Mouse (Mus musculus) forebrain, embryonic 12.5 days (tissue): ENCODE results near the gene Pdgfra. TPM values are rescaled to one million over a fixed set of nuclear protein-coding genes. Genes with fewer than 3 reads are reported as not detected.

ENCODE experiments used
- ATAC-seq: fragments of 200-750 bp; cut with Nextera tagmentation; 2 replicates; pipeline ENCODE4 v1.8.0; 2017; ENCODE audit warnings: moderate TSS enrichment; ENCODE audit not compliant: low FRiP score
- H3K27ac ChIP-seq: fragments of 300-500 bp; sonication (generic); 2 replicates; pipeline ENCODE4 v1.5.1; 2016; ENCODE audit warnings: mild to moderate bottlenecking
- H3K27me3 ChIP-seq: fragments of 300-500 bp; sonication (generic); 2 replicates; pipeline ENCODE4 v1.6.1; 2016; ENCODE audit warnings: mild to moderate bottlenecking
- H3K36me3 ChIP-seq: fragments of 300-500 bp; sonication (generic); replicated peaks from 2 replicates; pipeline ENCODE4 v1.6.1; 2016; ENCODE audit warnings: mild to moderate bottlenecking
- H3K4me1 ChIP-seq: fragments of 300-500 bp; sonication (generic); 2 replicates; pipeline ENCODE4 v1.6.1; 2016
- H3K4me2 ChIP-seq: fragments of 300-500 bp; sonication (generic); 2 replicates; pipeline ENCODE4 v1.6.1; 2016; ENCODE audit warnings: mild to moderate bottlenecking, moderate library complexity
- H3K4me3 ChIP-seq: fragments of 300-500 bp; sonication (generic); replicated peaks from 2 replicates; pipeline ENCODE4 v1.5.1; 2016; ENCODE audit warnings: mild to moderate bottlenecking
- H3K9ac ChIP-seq: fragments of 300-500 bp; sonication (generic); 2 replicates; pipeline ENCODE4 v1.6.1; 2016; ENCODE audit warnings: mild to moderate bottlenecking
- H3K9me3 ChIP-seq: fragments of 300-500 bp; sonication (generic); 2 replicates; pipeline ENCODE4 v1.6.1; 2016
- WGBS: fragments of 180-500 bp; shearing (Covaris S2); methylation state at CpG from one replicate; pipeline ENCODE4 v1.1.7; 2016; 5-methylcytosine and 5-hydroxymethylcytosine counted together
- polyA plus RNA-seq: library from polyadenylated mRNA; unstranded; fragments of >200 nt; fragmentation: Nextera tagmentation; extraction: Ambion mirVana; gene quantifications from 2 replicates; pipeline ENCODE4 v1.2.1, GENCODE M21; 2016

Pdgfra gene
- polyA plus RNA-seq, 1 experiment from 2014 or later = 18.9 TPM

- H3K27ac ChIP-seq = no peak overlapping the region
- H3K4me1 ChIP-seq = peaks cover 58% of the 10 kb centered on the region
- H3K9me3 ChIP-seq = no peaks in the 10 kb centered on the region
- peaks cover 93% of the 10 kb centered on the region for H3K27me3 ChIP-seq
- ATAC-seq = no peak
- 0% methylated on average over 11 of the region's 11 CpGs for WGBS
- no peak overlapping the region for H3K9ac ChIP-seq
- H3K4me3 ChIP-seq = peak overlapping the region; percentile 1; the same call in 1 of the 2 replicates
- H3K36me3 ChIP-seq = no peaks in the 10 kb centered on the region
- H3K4me2 ChIP-seq = peak overlapping the region; percentile 38
Observed at GRCm38 (mm10) chr5:75149880-75150279, 2.2 kb upstream of the Pdgfra start.

DNA sequence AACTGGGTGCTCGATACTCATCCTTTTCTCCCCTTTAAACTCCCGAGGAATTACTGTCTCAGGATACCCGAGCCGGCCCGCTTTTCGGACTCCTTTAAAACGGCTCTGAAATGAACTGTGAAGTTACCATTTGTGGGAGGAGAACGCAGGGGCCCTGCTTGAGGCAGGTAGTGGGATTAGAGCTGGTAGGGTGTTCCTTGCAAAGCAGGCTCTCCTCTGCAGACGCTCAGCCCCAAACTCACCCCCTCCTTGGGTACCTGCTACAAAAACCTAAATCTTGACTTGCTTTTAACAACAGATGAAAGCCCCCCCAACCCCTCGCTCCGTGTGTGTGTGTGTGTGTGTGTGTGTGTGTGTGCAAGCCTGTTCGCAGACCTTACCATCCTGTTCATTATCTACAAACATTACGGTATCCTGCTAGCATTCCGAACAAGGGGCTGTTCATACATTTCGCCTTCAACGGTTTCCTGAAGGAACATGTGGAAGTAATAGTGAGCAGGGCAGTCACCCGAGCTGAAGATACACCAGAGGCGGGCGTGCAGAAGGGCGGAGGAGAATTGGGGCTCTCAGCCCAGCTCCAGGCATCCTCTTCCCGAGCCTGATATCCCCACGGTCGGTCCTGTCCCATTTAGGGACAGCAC is 1.6 kb upstream of the Pdgfra start:
- WGBS = 1% methylated on average over 23 of the region's 23 CpGs
- peaks cover 93% of the 10 kb centered on the region for H3K27me3 ChIP-seq
- H3K27ac ChIP-seq = 0 out of 2 replicates have a peak overlapping the region, but pooled peaks have one; percentile 19
- peak overlapping the region; percentile 38 for H3K4me2 ChIP-seq
- H3K36me3 ChIP-seq = no peaks in the 10 kb centered on the region
- ATAC-seq = no peak
- peak overlapping the region; percentile 25; the same call in 1 of the 2 replicates for H3K4me3 ChIP-seq
- H3K4me1 ChIP-seq = peaks cover 61% of the 10 kb centered on the region
- no peak overlapping the region for H3K9ac ChIP-seq
- no peaks in the 10 kb centered on the region for H3K9me3 ChIP-seq

DNA sequence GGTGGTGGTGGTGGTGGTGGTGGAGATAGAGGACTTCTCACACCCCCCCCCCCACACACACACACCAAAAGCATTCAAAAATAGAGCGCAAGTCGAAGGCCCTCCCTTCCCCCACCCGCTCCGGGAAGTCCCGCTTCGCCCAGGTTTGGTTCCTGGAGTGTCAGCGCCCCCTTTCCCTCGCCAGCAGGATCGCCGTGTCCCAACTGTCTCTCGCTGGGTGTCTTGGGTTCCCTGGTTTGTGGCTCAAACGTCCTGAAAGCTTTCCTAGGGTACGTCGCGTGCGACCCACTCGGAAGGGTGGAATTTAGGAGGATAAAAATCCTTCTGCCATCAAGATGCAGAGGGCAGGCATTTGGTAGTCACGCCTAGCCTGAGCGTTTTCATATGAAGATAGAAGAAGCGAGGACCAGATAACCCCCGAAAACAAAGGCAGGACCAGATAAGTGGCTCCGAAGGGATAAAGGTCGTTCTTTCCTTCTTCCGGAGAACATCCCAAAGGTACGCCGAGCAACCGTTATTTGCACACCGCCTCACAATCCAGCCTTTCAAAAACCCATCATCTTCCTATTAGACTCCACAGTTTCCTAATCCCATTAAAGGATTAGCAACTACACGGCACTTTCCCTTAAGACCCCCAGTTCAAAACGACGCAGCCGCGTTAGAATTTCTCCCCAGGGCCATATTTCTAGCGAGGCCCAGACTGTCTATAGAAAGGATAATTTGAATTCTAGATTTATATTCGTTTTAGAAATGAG is 769 bp upstream of the Pdgfra start:
- Histone ChIP-seq H3K27ac (no peak overlapping the region), H3K36me3 (no peaks in the 10 kb centered on the region), H3K4me3 (peak overlapping the region; percentile 25), H3K9ac (peak overlapping the region; percentile 25; the same call in 1 of the 2 replicates), H3K9me3 (no peaks in the 10 kb centered on the region), H3K4me1 (peaks cover 68% of the 10 kb centered on the region), H3K27me3 (peaks cover 93% of the 10 kb centered on the region), H3K4me2 (peak overlapping the region; percentile 38)
- WGBS = under 1% methylated on average over 35 of the region's 35 CpGs
- no peak for ATAC-seq

DNA sequence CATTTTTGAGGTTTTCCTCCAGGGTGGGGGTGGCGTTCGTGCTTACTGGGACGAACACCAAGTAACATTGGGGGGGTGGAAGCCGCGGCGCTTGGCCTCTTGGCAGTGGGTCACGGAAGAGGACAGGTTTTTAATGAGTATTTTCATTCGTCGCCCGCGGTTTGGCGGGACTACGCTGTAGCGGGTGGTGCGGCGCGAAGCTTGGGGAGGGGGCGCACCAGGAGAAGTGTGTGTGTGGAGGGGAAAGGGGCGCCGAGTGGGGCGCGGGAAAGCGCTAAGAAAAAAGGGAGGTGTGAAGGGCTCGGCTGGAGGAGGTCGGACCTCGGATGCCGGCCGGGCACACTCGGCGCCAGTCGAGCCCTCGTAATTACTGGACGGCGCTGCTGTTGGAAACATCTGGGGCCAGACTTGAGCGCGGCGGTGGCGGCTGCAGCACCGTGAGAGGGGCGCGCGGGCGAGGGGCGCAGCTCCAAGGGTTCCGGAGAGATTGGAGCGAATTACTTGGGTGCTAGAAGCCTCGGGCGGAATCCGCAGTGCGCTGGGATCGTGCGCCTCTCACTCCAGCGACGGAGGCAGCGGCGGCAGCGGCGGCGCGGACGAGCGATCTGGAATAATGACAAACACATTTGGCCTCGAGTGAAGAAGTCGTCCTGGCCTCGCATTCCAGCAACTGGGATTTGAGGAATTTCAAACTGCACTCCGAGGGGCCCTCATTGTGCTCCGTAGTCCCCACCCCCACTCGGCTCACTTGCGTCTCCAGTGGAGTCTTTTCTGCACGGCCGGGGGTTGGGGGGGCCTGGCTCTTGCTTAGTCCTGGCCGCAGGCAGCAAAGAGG is 916 bp downstream of the Pdgfra start:
- peak overlapping the region; percentile 40; the same call in 1 of the 2 replicates for H3K9ac ChIP-seq
- H3K27ac ChIP-seq = peak overlapping the region; percentile 66
- no peaks in the 10 kb centered on the region for H3K9me3 ChIP-seq
- WGBS = under 1% methylated on average over 70 of the region's 72 CpGs
- H3K4me3 ChIP-seq = peak overlapping the region; percentile 47
- no peak for ATAC-seq
- peaks cover 72% of the 10 kb centered on the region for H3K4me1 ChIP-seq
- H3K27me3 ChIP-seq = peaks cover 90% of the 10 kb centered on the region
- H3K4me2 ChIP-seq = peak overlapping the region; percentile 87
- no peaks in the 10 kb centered on the region for H3K36me3 ChIP-seq

DNA sequence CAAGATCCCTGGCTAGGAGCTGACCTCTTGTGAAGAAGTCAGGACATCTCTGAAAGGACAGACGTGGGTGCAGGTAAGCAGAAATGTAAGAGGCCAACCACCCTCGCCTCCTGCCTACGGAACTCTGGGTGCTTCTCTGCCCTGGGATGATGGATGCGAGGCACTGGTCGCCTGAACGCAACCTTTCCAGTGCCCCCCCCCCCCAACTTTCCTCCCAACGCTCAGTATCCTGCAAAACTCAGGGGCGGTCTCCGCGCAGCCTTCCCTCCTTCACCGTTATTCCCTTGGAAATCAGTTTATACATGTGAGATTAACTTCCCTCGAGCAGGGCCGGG is 1.5 kb downstream of the Pdgfra start:
- Histone ChIP-seq H3K27ac (peak overlapping the region; percentile 56; the same call in 1 of the 2 replicates), H3K4me3 (peak overlapping the region; percentile 47), H3K27me3 (peaks cover 90% of the 10 kb centered on the region), H3K36me3 (no peaks in the 10 kb centered on the region), H3K4me1 (peaks cover 66% of the 10 kb centered on the region), H3K4me2 (peak overlapping the region; percentile 87), H3K9ac (peak overlapping the region; percentile 36; the same call in 1 of the 2 replicates), H3K9me3 (no peaks in the 10 kb centered on the region)
- no peak for ATAC-seq
- WGBS = 1% methylated on average over 13 of the region's 13 CpGs

DNA sequence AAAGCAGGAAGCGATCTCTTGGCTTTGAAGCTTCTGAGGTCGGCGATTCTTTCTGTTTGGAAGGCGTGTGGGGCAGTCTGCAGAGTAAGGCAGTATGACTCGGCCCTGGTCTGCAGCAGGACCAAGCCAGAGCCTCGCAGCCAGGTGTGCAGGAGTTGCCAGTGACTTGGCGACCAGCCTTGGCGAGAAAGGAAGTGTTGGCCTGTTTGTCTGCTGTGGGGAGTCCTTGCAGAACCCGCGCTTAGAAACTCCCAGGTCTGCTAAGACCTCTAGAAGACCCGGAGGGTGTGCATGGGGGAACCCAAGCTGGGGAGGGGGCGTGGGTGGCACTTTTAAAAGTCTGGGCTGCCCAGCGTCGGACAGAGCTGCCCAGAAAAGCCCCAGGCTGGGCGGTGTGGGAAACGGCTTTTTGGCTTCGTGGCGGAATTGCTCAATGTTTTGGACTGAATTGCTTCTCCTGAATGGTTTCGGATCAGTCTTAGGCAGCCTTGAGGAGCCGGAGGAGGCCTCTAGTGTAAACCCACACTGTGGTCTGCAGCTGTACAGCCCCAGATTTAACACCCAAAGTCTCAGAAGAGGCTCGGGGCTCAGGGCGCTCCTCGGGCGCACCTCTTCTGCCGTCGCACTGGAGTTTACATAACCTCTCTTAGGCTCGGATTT is 2.0 kb downstream of the Pdgfra start:
- WGBS = 2% methylated on average over 27 of the region's 27 CpGs
- no peak for ATAC-seq
- peak overlapping the region; percentile 36 for H3K9ac ChIP-seq

DNA sequence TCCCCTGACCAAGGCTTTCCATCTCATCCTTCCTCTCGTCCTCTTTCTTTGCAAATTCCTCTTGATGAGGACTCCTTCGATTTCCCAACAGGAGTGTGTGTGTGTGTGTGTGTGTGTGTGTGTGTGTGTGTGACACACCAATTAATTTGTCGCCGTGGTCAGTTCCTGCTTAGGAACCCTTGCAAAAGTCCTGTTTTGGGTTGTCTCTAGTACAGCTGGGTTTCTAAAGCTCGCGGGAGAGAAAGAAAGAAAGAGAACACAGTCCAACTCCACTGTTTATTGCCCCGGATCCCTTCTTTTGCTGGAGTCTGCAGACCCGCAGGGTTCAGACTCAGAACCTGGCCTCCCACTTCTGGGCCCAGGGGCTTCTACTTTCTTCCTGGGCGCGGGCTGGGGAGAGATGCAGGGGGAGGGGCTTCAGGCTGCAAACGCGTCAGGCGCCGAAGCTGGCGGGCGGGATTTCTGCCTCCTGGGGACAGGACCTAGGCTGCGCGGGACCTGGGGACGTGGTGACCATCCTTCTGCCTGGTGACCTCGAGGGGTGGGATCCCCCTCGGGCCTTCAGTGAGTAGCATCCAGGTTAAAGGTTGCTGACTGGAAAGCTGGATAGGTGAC is 2.6 kb downstream of the Pdgfra start:
- peak overlapping the region; percentile 43 for H3K9ac ChIP-seq
- ATAC-seq = no peak
- peak overlapping the region; percentile 87 for H3K4me2 ChIP-seq
- peak overlapping the region; percentile 47 for H3K4me3 ChIP-seq
- no peaks in the 10 kb centered on the region for H3K36me3 ChIP-seq
- H3K27me3 ChIP-seq = peaks cover 86% of the 10 kb centered on the region
- H3K9me3 ChIP-seq = no peaks in the 10 kb centered on the region
- H3K4me1 ChIP-seq = peaks cover 57% of the 10 kb centered on the region
- under 1% methylated on average over 21 of the region's 21 CpGs for WGBS
- H3K27ac ChIP-seq = no peak overlapping the region

More for the DNA sequence above, 2.0 kb downstream of the Pdgfra start:
- Histone ChIP-seq H3K27me3 (peaks cover 89% of the 10 kb centered on the region), H3K4me1 (peaks cover 61% of the 10 kb centered on the region), H3K4me2 (peak overlapping the region; percentile 87), H3K27ac (peak overlapping the region; percentile 56), H3K36me3 (no peaks in the 10 kb centered on the region), H3K4me3 (peak overlapping the region; percentile 47), H3K9me3 (no peaks in the 10 kb centered on the region)

DNA sequence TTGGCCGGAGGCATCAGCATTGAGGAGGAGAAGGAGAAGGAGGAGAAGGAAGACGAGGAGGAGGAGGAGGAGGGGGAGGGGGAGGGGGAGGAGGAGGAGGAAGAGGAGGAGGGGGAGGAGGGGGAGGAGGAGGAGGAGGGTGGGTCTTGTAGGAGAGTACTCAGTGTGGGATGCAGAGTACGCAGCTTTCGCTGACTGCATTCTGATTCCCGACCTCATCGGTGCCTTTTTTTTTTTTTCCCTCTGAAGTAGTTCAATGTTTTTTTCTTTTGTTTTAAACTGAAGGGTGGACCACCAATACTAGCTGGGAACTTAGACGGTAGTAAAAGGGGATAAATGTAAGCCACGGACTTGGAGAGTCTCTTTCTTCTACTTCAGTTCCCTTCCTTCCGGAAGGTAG is 3.2 kb downstream of the Pdgfra start:
- no peak for ATAC-seq

DNA sequence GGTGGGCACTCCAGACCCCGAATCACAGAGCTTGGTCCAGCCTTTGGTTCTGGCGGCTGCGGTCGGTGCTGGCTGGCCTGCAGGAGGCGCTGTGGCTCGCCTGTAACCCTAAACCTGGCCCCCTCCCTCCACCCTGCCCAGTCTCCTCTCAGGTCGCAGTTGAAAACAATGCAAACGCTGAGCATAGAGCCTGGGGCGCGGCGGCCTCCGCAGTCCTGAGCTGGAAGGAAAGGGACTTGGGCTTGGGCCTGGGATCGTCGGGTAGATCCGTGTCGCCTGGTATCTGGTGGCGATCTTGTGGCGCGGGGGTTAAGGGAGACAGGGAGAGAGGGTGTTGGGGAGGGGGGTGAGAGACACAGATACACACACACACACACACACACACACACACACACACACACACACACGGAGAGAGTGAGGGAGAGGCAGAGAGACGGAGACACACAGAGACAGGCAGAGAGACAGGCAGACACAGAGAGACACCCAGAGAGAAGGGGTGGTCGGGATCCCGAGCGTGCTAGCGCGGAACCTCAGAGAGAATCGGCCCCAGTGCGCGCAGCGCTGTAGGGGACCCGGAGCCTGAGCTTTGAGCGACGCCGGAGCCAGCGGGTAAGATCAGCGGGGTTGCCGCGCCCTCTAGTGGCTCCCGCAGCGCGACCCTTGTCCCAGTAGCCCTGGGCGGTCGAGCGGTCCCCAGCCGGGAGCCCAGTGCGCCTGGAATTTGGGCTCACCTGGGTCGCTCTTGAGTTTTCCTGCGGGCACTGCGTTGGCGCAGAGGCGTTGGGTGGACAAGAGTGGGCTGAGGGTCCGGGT is 3.9 kb downstream of the Pdgfra start:
- Histone ChIP-seq H3K4me1 (peaks cover 48% of the 10 kb centered on the region), H3K9ac (peak overlapping the region; percentile 49), H3K4me3 (peak overlapping the region; percentile 47), H3K27ac (peak overlapping the region; percentile 42; the same call in 1 of the 2 replicates), H3K36me3 (no peaks in the 10 kb centered on the region), H3K4me2 (peak overlapping the region; percentile 87), H3K27me3 (peaks cover 79% of the 10 kb centered on the region), H3K9me3 (no peaks in the 10 kb centered on the region)
- WGBS = 0% methylated on average over 51 of the region's 52 CpGs
- peak; percentile 89 for ATAC-seq

More for the DNA sequence above, 3.2 kb downstream of the Pdgfra start:
- H3K4me3 ChIP-seq = peak overlapping the region; percentile 47
- peaks cover 85% of the 10 kb centered on the region for H3K27me3 ChIP-seq
- no peaks in the 10 kb centered on the region for H3K9me3 ChIP-seq
- peak overlapping the region; percentile 87 for H3K4me2 ChIP-seq
- 0 out of 2 replicates have a peak overlapping the region, but pooled peaks have one; percentile 43 for H3K9ac ChIP-seq
- no peaks in the 10 kb centered on the region for H3K36me3 ChIP-seq
- peaks cover 52% of the 10 kb centered on the region for H3K4me1 ChIP-seq
- no peak overlapping the region for H3K27ac ChIP-seq
- WGBS = 0% methylated on average over 7 of the region's 9 CpGs

DNA sequence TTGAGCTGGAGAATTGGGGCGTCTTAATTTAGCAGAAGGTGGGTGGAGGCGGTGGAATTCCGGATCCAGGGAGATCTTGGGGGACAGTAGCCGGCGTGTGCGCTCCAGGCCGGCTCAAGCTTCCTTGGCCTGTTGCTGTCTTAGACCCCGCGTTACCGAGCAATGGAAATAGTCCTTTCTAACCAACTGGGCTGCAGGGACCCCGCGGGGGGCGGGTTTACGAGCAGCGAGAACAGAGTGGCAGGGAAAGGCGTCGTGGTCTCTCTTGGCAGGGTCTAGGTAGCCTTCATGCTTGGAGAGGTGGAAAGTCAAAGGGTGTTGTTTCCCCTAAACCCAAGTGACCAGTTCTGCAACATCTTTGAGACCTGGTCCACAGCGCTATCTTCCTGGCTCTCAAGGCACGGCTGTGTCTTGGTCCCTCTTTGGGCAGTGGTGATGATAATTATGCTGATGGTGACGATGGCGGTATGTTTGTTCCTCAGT is 4.5 kb downstream of the Pdgfra start:
- peak overlapping the region; percentile 47 for H3K4me3 ChIP-seq
- H3K9me3 ChIP-seq = no peaks in the 10 kb centered on the region
- peak overlapping the region; percentile 49 for H3K9ac ChIP-seq
- peak overlapping the region; percentile 42; the same call in 1 of the 2 replicates for H3K27ac ChIP-seq
- peaks cover 43% of the 10 kb centered on the region for H3K4me1 ChIP-seq
- no peaks in the 10 kb centered on the region for H3K36me3 ChIP-seq
- H3K27me3 ChIP-seq = peaks cover 74% of the 10 kb centered on the region
- ATAC-seq = peak; percentile 36
- H3K4me2 ChIP-seq = peak overlapping the region; percentile 87
- WGBS = under 1% methylated on average over 21 of the region's 21 CpGs
